Mouse (Mus musculus) liver, adult 2 months (tissue): ENCODE data around the gene Slc25a22.

Source experiments
- CTCF ChIP-seq: fragments of 200-500 bp; IDR thresholded peaks from 2 replicates; pipeline ENCODE4 v1.5.1; 2011; ENCODE audit warnings: low read depth, low read length, control low read depth
- POLR2A ChIP-seq: fragments of 200-500 bp; IDR thresholded peaks from 2 replicates; pipeline ENCODE4 v1.6.1; 2011; ENCODE audit warnings: low read length, control low read depth; ENCODE audit not compliant: insufficient read depth; ENCODE audit errors: extremely low read depth

- TF ChIP-seq POLR2A (no peak), CTCF (no peak)
Observed at GRCm38 (mm10) chr7:141453636-141454035, 15.9 kb upstream of the Slc25a22 start.
